Mouse (Mus musculus) stomach, embryonic 14.5 days (tissue): ENCODE measurements around the gene Pdpk1. TPM values are rescaled to one million over a fixed set of nuclear protein-coding genes. Genes with fewer than 3 reads are reported as not detected.
"Not testable (repeated sequence)": the region's sequence is repeated elsewhere in the genome, so short reads cannot be mapped to it uniquely, and the experiment has no call there.

Experiments used
- ATAC-seq: fragments of 200-750 bp; cut with Nextera tagmentation; 2 replicates; pipeline ENCODE4 v1.8.0; 2017; ENCODE audit warnings: low read depth, moderate TSS enrichment; ENCODE audit not compliant: insufficient number of reproducible peaks, insufficient read depth, low FRiP score
- H3K27ac ChIP-seq: fragments of 300-500 bp; sonication (generic); 2 replicates; pipeline ENCODE4 v1.5.1; 2014; ENCODE audit warnings: mild to moderate bottlenecking, low read length, moderate library complexity, mixed read lengths
- H3K27me3 ChIP-seq: fragments of 300-500 bp; sonication (generic); 2 replicates; pipeline ENCODE4 v1.6.1; 2014; ENCODE audit warnings: low read length, control low read depth, mixed read lengths; ENCODE audit not compliant: control insufficient read depth, insufficient read depth
- H3K36me3 ChIP-seq: fragments of 300-500 bp; sonication (generic); 2 replicates; pipeline ENCODE4 v1.6.1; 2014; ENCODE audit warnings: mild to moderate bottlenecking, control low read depth, low read length, moderate library complexity, mixed read lengths; ENCODE audit not compliant: control insufficient read depth, insufficient read depth
- H3K4me1 ChIP-seq: fragments of 300-500 bp; sonication (generic); 2 replicates; pipeline ENCODE4 v1.6.1; 2014; ENCODE audit warnings: low read length, control low read depth, mixed read lengths; ENCODE audit not compliant: control insufficient read depth, insufficient read depth
- H3K4me2 ChIP-seq: fragments of 300-500 bp; sonication (generic); replicated peaks from 2 replicates; pipeline ENCODE4 v1.6.1; 2014; ENCODE audit warnings: low read depth, low read length, control low read depth
- H3K4me3 ChIP-seq: fragments of 300-500 bp; sonication (generic); 2 replicates; pipeline ENCODE4 v1.5.1; 2014; ENCODE audit warnings: low read depth, low read length, control low read depth
- H3K9ac ChIP-seq: fragments of 300-500 bp; sonication (generic); replicated peaks from 2 replicates; pipeline ENCODE4 v1.6.1; 2014; ENCODE audit warnings: low read depth, mild to moderate bottlenecking, control low read depth, low read length, moderate library complexity, mixed read lengths
- H3K9me3 ChIP-seq: fragments of 300-500 bp; sonication (generic); 2 replicates; pipeline ENCODE4 v1.6.1; 2016; ENCODE audit warnings: low read depth, low read length, control low read depth; ENCODE audit not compliant: control insufficient read depth
- WGBS: fragments of 180-500 bp; shearing (Covaris S2); extraction: QIAGEN DNeasy Blood & Tissue Kit; methylation state at CpG from one replicate; pipeline ENCODE4 v1.1.7; 2014; 5-methylcytosine and 5-hydroxymethylcytosine counted together
- polyA plus RNA-seq: library from polyadenylated mRNA; unstranded; fragments of >200 nt; fragmentation: Nextera tagmentation; extraction: Ambion mirVana; gene quantifications from 2 replicates; pipeline ENCODE4 v1.2.1, GENCODE M21; 2014

Pdpk1 gene
- polyA plus RNA-seq, 1 experiment from 2014 or later, result 44.3 TPM

DNA sequence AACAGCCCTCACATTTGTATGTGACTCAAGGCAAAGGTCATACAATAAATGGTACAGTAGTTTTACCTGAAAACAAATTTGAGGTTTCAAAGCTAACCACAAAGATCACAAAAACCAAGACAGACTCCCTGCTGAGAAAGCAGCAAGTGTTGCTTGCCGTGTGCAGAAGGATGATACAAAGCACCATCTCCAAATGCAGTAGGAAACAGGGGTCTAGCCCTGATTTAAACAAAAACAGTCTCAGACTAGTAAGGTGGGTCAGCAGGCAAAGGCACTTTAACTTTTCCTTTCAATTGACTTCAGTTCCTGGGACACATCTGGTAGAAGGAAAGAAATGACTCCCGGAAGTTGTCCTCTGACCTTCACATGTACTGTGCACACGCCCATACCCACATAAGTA, 23.9 kb downstream of the Pdpk1 start:
- ATAC-seq, result no peak
- H3K4me1 ChIP-seq, result no peaks in the 10 kb centered on the region
- 76% methylated on average over 3 of the region's 3 CpGs for WGBS
- H3K4me2 ChIP-seq, result no peak overlapping the region
- H3K4me3 ChIP-seq, result no peak overlapping the region
- H3K27me3 ChIP-seq, result no peaks in the 10 kb centered on the region
- no peaks in the 10 kb centered on the region for H3K36me3 ChIP-seq
- no peaks in the 10 kb centered on the region for H3K9me3 ChIP-seq
- H3K9ac ChIP-seq, result no peak overlapping the region
- H3K27ac ChIP-seq, result no peak overlapping the region

DNA sequence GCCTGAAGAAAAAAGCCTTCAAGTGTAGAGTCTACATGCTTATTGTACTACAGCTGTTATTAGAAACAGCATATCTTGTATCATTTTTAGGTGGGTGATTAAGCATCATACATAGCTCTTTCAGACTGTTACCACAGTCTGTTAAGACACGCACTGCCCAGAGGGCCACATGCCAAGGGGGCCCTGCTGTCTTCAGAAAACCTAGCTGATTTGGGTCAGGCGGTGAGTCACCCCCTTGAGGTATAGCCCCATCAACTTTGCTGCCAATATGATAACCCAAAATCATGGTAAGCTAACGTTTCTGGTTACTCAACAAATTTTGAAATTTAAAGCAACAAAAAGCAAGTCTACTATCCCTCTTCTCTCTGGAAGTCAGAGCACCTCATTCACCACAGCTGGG, 31.3 kb downstream of the Pdpk1 start:
- H3K27me3 ChIP-seq, result no peaks in the 10 kb centered on the region
- H3K27ac ChIP-seq, result no peak overlapping the region
- H3K36me3 ChIP-seq, result no peaks in the 10 kb centered on the region
- no peak overlapping the region for H3K9ac ChIP-seq
- ATAC-seq, result no peak
- 91% methylated on average over 3 of the region's 3 CpGs for WGBS
- H3K4me3 ChIP-seq, result no peak overlapping the region
- no peaks in the 10 kb centered on the region for H3K4me1 ChIP-seq
- H3K9me3 ChIP-seq, result no peaks in the 10 kb centered on the region
- H3K4me2 ChIP-seq, result no peak overlapping the region

DNA sequence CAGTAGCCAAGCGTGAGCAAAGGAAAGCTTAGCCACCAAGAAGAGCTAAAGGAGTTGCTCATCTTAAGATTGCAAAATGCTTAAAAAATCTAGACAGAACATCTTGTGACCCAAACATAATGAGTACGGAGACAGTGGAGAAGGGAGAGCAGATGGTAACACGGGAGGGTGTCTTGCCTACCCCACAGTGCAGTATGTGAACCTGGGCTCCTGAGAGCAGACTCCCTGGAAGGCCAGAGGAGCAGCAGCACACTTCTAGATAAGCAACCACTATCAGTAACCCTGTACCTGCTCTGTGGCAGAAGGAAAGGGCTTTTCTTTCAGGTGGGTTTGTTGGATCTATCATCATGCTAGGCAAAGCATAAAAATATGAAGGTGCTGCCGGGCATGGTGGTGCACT, 37.7 kb downstream of the Pdpk1 start:
- Histone ChIP-seq H3K4me3 (no peak overlapping the region), H3K27me3 (no peaks in the 10 kb centered on the region), H3K27ac (no peak overlapping the region), H3K4me2 (no peak overlapping the region), H3K36me3 (peaks cover 2% of the 10 kb centered on the region), H3K9ac (no peak overlapping the region), H3K9me3 (no peaks in the 10 kb centered on the region), H3K4me1 (no peaks in the 10 kb centered on the region)
- WGBS, result 79% methylated on average over 4 of the region's 4 CpGs
- no peak for ATAC-seq

DNA sequence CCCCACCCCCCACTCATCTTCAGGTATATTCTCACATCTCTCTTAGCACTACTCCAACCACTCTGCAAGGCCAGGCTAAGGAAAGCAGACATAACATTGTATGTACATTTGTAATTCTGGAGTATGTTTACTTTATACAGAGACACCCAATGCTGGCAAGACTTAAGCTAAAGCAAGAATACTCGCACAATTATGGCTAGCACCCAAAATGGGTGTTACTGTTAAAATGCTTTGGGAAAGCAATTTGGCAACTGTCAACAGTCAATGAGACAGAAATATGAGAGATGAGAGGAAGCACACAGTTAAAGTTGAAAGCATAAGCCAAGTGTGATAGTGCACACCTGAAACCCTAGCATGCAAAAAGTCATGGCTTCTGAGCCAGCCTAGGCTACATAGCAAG, 39.5 kb downstream of the Pdpk1 start:
- no peak overlapping the region for H3K27ac ChIP-seq
- no peaks in the 10 kb centered on the region for H3K4me1 ChIP-seq
- no peaks in the 10 kb centered on the region for H3K27me3 ChIP-seq
- H3K4me2 ChIP-seq, result no peak overlapping the region
- no peak overlapping the region for H3K9ac ChIP-seq
- no peak for ATAC-seq
- H3K36me3 ChIP-seq, result peaks cover 12% of the 10 kb centered on the region
- 58% methylated on average over 1 of the region's 1 CpGs for WGBS
- H3K4me3 ChIP-seq, result no peak overlapping the region
- no peaks in the 10 kb centered on the region for H3K9me3 ChIP-seq

DNA sequence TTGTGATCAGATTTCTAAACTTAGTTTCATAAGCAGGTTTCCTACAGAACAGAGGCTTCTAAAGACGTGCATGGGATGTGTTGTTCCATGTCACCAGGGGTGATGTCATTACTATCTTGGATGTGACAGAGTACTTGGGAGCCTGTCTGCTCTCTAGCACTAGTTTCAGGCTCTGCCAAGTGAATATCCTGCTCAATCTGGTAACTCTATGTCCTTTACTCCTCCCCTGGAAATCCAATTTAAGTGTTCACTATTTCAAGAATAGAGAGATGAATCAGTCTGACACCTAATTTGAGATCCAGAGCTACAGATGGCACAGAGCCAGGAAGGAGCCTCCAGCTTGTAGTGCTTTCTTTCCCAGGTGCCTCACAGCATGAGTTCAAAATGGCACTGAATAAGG, 41.8 kb downstream of the Pdpk1 start:
- H3K27me3 ChIP-seq, result no peaks in the 10 kb centered on the region
- no peak for ATAC-seq
- H3K36me3 ChIP-seq, result peaks cover 26% of the 10 kb centered on the region
- H3K4me2 ChIP-seq, result no peak overlapping the region
- H3K27ac ChIP-seq, result no peak overlapping the region
- no peaks in the 10 kb centered on the region for H3K4me1 ChIP-seq
- no peak overlapping the region for H3K9ac ChIP-seq
- no peak overlapping the region for H3K4me3 ChIP-seq
- H3K9me3 ChIP-seq, result no peaks in the 10 kb centered on the region
- 88% methylated on average over 1 of the region's 1 CpGs for WGBS

DNA sequence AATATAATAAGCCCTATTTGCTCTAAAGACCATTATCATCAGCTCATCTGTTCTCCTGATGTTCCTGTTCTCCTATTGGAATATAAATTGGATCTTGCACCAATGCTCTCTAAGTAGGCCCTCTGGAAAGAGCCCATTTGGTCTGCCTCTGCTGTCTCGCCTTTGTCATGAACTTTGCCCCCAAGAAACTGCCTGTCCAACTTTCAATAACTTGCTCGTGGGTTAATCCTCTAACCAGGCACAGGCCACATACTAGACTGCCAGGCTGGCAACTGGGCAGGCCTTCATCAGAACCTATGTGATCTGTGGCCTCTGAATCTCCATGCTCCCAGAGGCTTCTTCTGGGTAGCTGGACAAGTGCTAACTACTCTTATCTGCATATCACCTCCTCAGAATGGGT, 45.6 kb downstream of the Pdpk1 start:
- Histone ChIP-seq H3K27me3 (no peaks in the 10 kb centered on the region), H3K36me3 (peaks cover 38% of the 10 kb centered on the region), H3K4me2 (no peak overlapping the region), H3K4me3 (no peak overlapping the region), H3K9me3 (no peaks in the 10 kb centered on the region), H3K9ac (no peak overlapping the region), H3K27ac (no peak overlapping the region), H3K4me1 (no peaks in the 10 kb centered on the region)
- ATAC-seq, result no peak
- 74% methylated on average over 2 of the region's 2 CpGs for WGBS

DNA sequence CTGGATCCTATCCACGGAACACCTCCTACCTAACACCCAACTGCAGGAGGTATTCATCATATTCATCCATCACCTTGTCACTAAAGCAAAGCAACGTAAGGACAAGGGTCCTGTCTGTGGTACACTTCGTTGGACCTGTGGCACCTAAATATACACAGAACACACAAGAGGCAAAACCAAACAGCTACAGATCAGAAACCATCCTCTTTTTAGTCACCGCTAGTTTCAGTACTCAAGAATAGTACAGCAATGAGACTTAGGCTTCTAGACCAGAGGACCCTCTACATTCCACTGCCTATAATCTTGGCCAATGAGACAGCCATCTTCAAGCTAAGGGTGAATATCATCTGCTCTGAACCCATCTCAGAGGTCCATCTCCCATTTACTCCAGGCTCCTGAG, 52.4 kb downstream of the Pdpk1 start:
- ATAC-seq, result no peak
- Histone ChIP-seq H3K27me3 (no peaks in the 10 kb centered on the region), H3K9ac (no peak overlapping the region), H3K36me3 (peaks cover 26% of the 10 kb centered on the region), H3K4me1 (no peaks in the 10 kb centered on the region), H3K9me3 (no peaks in the 10 kb centered on the region), H3K4me2 (no peak overlapping the region), H3K4me3 (no peak overlapping the region), H3K27ac (no peak overlapping the region)
- 88% methylated on average over 4 of the region's 4 CpGs for WGBS

DNA sequence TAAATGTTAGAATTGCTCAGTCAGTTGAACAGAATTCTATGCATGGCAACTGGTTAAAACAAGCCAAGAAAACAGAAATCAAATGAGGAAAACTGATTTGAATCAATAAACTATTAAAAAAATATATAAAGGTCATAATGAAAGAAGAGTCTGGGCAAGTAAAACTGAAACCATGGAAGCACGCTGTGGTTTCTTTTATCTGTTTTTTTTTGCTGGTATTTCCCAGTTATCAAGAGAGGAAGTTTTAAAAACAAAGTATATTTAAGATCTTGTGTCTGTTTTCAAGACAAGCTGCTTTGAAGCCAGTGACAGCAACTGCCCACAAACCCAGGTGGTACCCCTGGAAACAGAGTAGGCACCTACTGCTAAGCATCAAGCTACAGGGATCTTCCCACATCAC, 60.1 kb downstream of the Pdpk1 start:
- 95% methylated on average over 1 of the region's 1 CpGs for WGBS
- H3K4me3 ChIP-seq, result no peak overlapping the region
- H3K4me1 ChIP-seq, result no peaks in the 10 kb centered on the region
- H3K9ac ChIP-seq, result no peak overlapping the region
- ATAC-seq, result no peak
- H3K36me3 ChIP-seq, result peaks cover 35% of the 10 kb centered on the region
- H3K27ac ChIP-seq, result no peak overlapping the region
- H3K9me3 ChIP-seq, result no peaks in the 10 kb centered on the region
- no peaks in the 10 kb centered on the region for H3K27me3 ChIP-seq
- H3K4me2 ChIP-seq, result no peak overlapping the region

DNA sequence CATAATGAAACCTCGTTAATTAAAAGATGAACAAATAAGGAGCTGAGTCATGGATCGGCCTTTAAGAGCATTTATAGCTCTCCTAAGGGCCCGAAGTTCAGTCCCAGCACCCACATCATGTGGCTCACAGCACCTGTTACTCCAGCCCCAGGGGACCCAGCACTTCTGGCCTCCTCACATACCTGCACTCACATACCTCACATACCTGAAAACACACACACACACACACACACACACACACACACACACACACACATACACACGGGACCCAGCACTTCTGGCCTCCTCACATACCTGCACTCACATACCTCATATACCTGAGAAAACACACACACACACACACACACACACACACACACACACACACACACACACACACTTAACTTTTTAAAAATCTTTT, 64.3 kb downstream of the Pdpk1 start:
- H3K9ac ChIP-seq, H3K4me3 ChIP-seq, H3K27me3 ChIP-seq, H3K27ac ChIP-seq, H3K4me2 ChIP-seq, ATAC-seq, H3K4me1 ChIP-seq, H3K9me3 ChIP-seq: not testable (repeated sequence)
- H3K36me3 ChIP-seq, result peaks cover 32% of the 10 kb centered on the region
- whole genome bisulfite sequencing, result 74% methylated on average over 4 of the region's 4 CpGs
